Mouse (Mus musculus): ENCODE results near the gene Zbtb4. TPM values are rescaled to one million over a fixed set of nuclear protein-coding genes. Genes with fewer than 3 reads are reported as not detected.

The Zbtb4 gene
- total RNA-seq, 2 experiments from 2014 or later, result 41.7 to 44.7 TPM

Other genes starting within 250 kb of the Zbtb4 start
- gene Dnah2, start 216.8 kb upstream of the Zbtb4 start, total RNA-seq (2021), result under 1 TPM; 0.10 to 0.51 TPM
- gene Efnb3, start 205.7 kb upstream of the Zbtb4 start, total RNA-seq (2021), result 100 to 1,000 TPM; 111 to 140 TPM
- 1 to 10 TPM; 5.0 to 5.4 TPM for gene Wrap53, start 185.7 kb upstream of the Zbtb4 start, total RNA-seq (2021)
- gene Trp53, start 185.6 kb upstream of the Zbtb4 start, total RNA-seq (2021), result 10 to 100 TPM; 15.0 to 15.5 TPM
- 10 to 100 TPM; 15.2 to 16.4 TPM for gene Atp1b2, start 160.0 kb upstream of the Zbtb4 start, total RNA-seq (2021)
- gene Shbg, start 148.0 kb upstream of the Zbtb4 start, total RNA-seq (2021), result not detected
- 1 to 10 TPM; 3.3 to 3.8 TPM for gene Sat2, start 143.9 kb upstream of the Zbtb4 start, total RNA-seq (2021)
- gene Fxr2, start 132.9 kb upstream of the Zbtb4 start, total RNA-seq (2021), result 10 to 100 TPM; 91.3 to 97.2 TPM
- gene Sox15, start 110.6 kb upstream of the Zbtb4 start, total RNA-seq (2021), result not detected
- 10 to 100 TPM; 12.3 to 15.6 TPM for gene Mpdu1, start 103.3 kb upstream of the Zbtb4 start, total RNA-seq (2021)
- 10 to 100 TPM in 1 of 2 experiments, 1 to 10 TPM in 1; 7.3 to 10.5 TPM for gene Cd68, start 99.8 kb upstream of the Zbtb4 start, total RNA-seq (2021)
- gene Eif4a1, start 93.5 kb upstream of the Zbtb4 start, total RNA-seq (2021), result 100 to 1,000 TPM; 185 to 188 TPM
- 10 to 100 TPM; 27.3 to 35.1 TPM for gene Senp3, start 83.8 kb upstream of the Zbtb4 start, total RNA-seq (2021)
- 1 to 10 TPM; 1.5 to 1.7 TPM for gene Tnfsf13, start 80.1 kb upstream of the Zbtb4 start, total RNA-seq (2021)
- 10 to 100 TPM; 16.9 to 17.1 TPM for gene Tnfsf12, start 70.1 kb upstream of the Zbtb4 start, total RNA-seq (2021)
- gene Tnfsfm13, start 69.8 kb upstream of the Zbtb4 start, total RNA-seq (2021), result 1 to 10 TPM; 2.5 to 4.1 TPM
- 10 to 100 TPM; 27.4 to 33.4 TPM for gene Polr2a, start 7.3 kb upstream of the Zbtb4 start, total RNA-seq (2021)
- not detected for gene Slc35g3, start 3.9 kb upstream of the Zbtb4 start, total RNA-seq (2021)
- 1 to 10 TPM; 2.0 to 4.6 TPM for gene Chrnb1, start 30.0 kb downstream of the Zbtb4 start, total RNA-seq (2021)
- gene Fgf11, start 35.9 kb downstream of the Zbtb4 start, total RNA-seq (2021), result 1 to 10 TPM; 2.6 to 3.0 TPM
- gene Tmem102, start 39.7 kb downstream of the Zbtb4 start, total RNA-seq (2021), result under 1 TPM; 0.17 to 0.49 TPM
- not detected for gene Gm39566, start 49.4 kb downstream of the Zbtb4 start, total RNA-seq (2021)
- not detected for gene Spem2, start 52.6 kb downstream of the Zbtb4 start, total RNA-seq (2021)
- gene Spem1, start 56.3 kb downstream of the Zbtb4 start, total RNA-seq (2021), result not detected
- 1 to 10 TPM; 3.3 to 3.9 TPM for gene Nlgn2, start 71.9 kb downstream of the Zbtb4 start, total RNA-seq (2021)
- 100 to 1,000 TPM; 232 to 246 TPM for gene Tmem256, start 72.6 kb downstream of the Zbtb4 start, total RNA-seq (2021)
- 10 to 100 TPM; 19.6 to 21.4 TPM for gene Plscr3, start 80.5 kb downstream of the Zbtb4 start, total RNA-seq (2021)
- not detected for gene Tnk1, start 92.8 kb downstream of the Zbtb4 start, total RNA-seq (2021)
- not detected for gene Tmem95, start 112.1 kb downstream of the Zbtb4 start, total RNA-seq (2021)
- gene Kctd11, start 115.5 kb downstream of the Zbtb4 start, total RNA-seq (2021), result 1 to 10 TPM; 2.0 to 2.5 TPM
- 1 to 10 TPM in 1 of 2 experiments, under 1 TPM in 1; 0.72 to 4.4 TPM for gene Acap1, start 129.6 kb downstream of the Zbtb4 start, total RNA-seq (2021)
- gene 2810408A11Rik, start 135.1 kb downstream of the Zbtb4 start, total RNA-seq (2021), result under 1 TPM in 1 of 2 experiments, not detected in 1; 0.41 TPM
- 10 to 100 TPM; 42.1 to 48.0 TPM for gene Neurl4, start 135.2 kb downstream of the Zbtb4 start, total RNA-seq (2021)
- 10 to 100 TPM; 26.2 to 27.5 TPM for gene Gps2, start 148.0 kb downstream of the Zbtb4 start, total RNA-seq (2021)
- gene Eif5a, start 156.0 kb downstream of the Zbtb4 start, total RNA-seq (2021), result 100 to 1,000 TPM; 415 to 425 TPM
- 10 to 100 TPM; 14.6 to 23.1 TPM for gene Ybx2, start 169.9 kb downstream of the Zbtb4 start, total RNA-seq (2021)
- 100 to 1,000 TPM; 402 to 439 TPM for gene Slc2a4, start 182.3 kb downstream of the Zbtb4 start, total RNA-seq (2021)
- gene Cldn7, start 198.9 kb downstream of the Zbtb4 start, total RNA-seq (2021), result 1 to 10 TPM in 1 of 2 experiments, not detected in 1; 1.3 TPM
- 100 to 1,000 TPM; 130 to 144 TPM for gene Ctdnep1, start 215.2 kb downstream of the Zbtb4 start, total RNA-seq (2021)
- 10 to 100 TPM; 46.2 to 53.1 TPM for gene Elp5, start 216.6 kb downstream of the Zbtb4 start, total RNA-seq (2021)
- 100 to 1,000 TPM; 285 to 320 TPM for gene Gabarap, start 225.2 kb downstream of the Zbtb4 start, total RNA-seq (2021)
- 10 to 100 TPM; 18.4 to 19.7 TPM for gene Phf23, start 229.9 kb downstream of the Zbtb4 start, total RNA-seq (2021)
- 1 to 10 TPM; 3.4 to 4.8 TPM for gene Dvl2, start 234.7 kb downstream of the Zbtb4 start, total RNA-seq (2021)
- 1,000 to 10,000 TPM; 1,326 to 1,372 TPM for gene Acadvl, start 249.5 kb downstream of the Zbtb4 start, total RNA-seq (2021)

Measured in heart, adult 18-20 months (tissue).